Mouse (Mus musculus): Measurements from ENCODE around the gene Gabra1. TPM values are rescaled to one million over a fixed set of nuclear protein-coding genes. Genes with fewer than 3 reads are reported as not detected.

The Gabra1 gene
- 0.16 TPM for polyA plus RNA-seq (2017; shearing (Covaris generic))

GRCm38 (mm10) chr11:42182825-42183152 is at the start of gene Gabra1:
Gene Gabra1, minus strand, starts transcription at chr11:42182930.

Other genes starting within 250 kb of the Gabra1 start
- gene Gabrg2, start 182.1 kb downstream of the Gabra1 start, polyA plus RNA-seq (2017; shearing (Covaris generic)) = 0.24 TPM
- not detected for gene Gabra6, start 138.1 kb upstream of the Gabra1 start, polyA plus RNA-seq (2017; shearing (Covaris generic))
- not detected for gene Gabrb2, start 236.8 kb upstream of the Gabra1 start, polyA plus RNA-seq (2017; shearing (Covaris generic))

Measured in naive thymus-derived CD4-positive, alpha-beta T cell, adult 5 months (primary cell).